Mouse (Mus musculus): ENCODE data around the gene 4930539E08Rik.

4930539E08Rik gene

DNA sequence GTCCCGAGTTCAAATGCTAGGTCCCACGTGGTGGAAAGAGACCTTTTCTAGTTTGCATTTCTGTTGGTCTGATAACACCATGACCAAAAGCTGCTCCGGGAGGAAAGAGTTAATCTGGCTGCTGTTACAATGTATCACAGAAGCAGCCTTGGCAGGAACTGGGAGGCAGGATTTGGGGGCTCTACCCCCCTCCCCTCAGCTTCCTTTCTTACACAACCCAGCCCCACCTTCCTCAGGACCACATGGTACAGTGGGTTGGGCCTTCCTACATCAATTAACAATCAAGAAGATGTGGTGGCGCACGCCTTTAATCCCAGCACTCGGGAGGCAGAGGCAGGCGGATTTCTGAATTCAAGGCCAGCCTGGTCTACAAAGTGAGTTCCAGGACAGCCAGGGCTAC lies 60.7 kb downstream of the 4930539E08Rik start:
- no peak for DNase-seq

DNA sequence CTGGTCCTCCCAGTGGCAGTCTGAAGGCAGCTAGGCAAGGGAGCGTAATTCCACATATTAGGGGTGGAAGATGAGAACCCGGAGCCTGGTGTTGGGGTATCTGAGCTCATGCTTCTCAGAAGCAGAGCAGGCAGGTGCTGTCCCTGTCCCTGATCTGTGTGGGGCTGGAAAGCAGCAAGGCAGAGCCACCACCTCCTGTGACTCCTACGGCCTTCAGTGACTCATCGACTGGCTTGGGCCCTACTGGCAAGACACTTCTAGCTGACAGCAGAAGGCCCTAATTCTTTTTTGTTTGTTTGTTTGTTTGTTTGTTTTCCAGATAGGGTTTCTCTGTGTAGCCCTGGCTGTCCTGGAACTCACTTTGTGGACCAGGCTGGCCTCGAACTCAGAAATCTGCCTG lies 64.6 kb downstream of the 4930539E08Rik start:
- no peak for DNase-seq

DNA sequence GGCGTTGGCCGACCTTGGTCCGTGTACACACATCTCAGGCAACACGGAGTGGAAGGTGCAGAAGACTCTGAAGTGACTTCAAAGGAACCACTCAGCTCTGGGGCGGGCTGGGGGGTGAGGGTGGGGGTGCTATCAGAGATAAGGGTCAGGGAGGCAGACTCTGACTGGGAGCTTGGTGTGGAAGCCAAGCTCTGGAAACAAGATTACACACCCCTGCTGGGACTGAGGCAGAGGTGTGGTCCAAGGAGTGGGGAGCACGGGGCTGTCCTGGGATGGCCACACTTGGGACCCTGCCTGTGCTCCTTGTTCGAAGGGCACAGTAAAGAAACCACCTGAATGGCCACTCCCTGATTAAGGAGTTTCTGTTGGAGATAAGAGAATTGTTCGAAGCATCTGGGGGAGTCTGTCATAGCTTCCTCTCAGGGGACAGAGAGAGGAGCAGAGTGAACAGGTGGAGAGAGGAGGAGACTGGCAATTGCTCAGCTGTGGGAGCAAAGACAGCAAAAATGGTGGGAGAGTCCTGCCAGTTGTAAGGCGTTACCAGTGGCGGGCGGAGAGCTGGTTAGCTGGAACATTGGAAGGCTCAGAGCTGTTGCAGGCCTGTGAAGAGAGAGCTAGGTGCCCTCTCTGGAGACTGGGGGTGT lies 68.0 kb downstream of the 4930539E08Rik start:
- no peak for DNase-seq

All from thymus, postnatal 25 days (tissue).